Mouse (Mus musculus): ENCODE measurements around the gene Abr. TPM values are rescaled to one million over a fixed set of nuclear protein-coding genes. Genes with fewer than 3 reads are reported as not detected.
A peak's percentile ranks its signal among the peaks of the same experiment; 100 is the strongest.

The Abr gene
- polyA plus RNA-seq, 1 experiment = 30.6 TPM

GRCm38 (mm10) chr11:76477095-76477525 is 145.0 kb downstream of the Abr start:
- Histone ChIP-seq H3K9me3 (replicated peaks; ENCODE audit: control insufficient read depth, insufficient read depth, low read length, poor library complexity, severe bottlenecking) (no peaks in the 10 kb centered on the region), H3K4me1 (ENCODE audit: control insufficient read depth, insufficient read depth, low read length) (peaks cover 7% of the 10 kb centered on the region), H3K4me3 (ENCODE audit: low read depth, low read length) (no peak overlapping the region), H3K27me3 (ENCODE audit: control insufficient read depth, insufficient read depth, low read length, poor library complexity, severe bottlenecking) (no peaks in the 10 kb centered on the region), H3K36me3 (ENCODE audit: control insufficient read depth, insufficient read depth, low read length, poor library complexity, severe bottlenecking) (no peaks in the 10 kb centered on the region), H3K9ac (ENCODE audit: low read depth, poor library complexity, severe bottlenecking) (no peak overlapping the region), H3K27ac (ENCODE audit: insufficient read depth, low read length) (peak overlapping the region; percentile 74)
- TF ChIP-seq EP300 (IDR thresholded peaks at IDR 0.05; ENCODE audit: insufficient read depth, low read depth, low read length) (peak; percentile 73), POLR2A (IDR thresholded peaks at IDR 0.05; ENCODE audit: insufficient read depth, low read length) (no peak)

DNA sequence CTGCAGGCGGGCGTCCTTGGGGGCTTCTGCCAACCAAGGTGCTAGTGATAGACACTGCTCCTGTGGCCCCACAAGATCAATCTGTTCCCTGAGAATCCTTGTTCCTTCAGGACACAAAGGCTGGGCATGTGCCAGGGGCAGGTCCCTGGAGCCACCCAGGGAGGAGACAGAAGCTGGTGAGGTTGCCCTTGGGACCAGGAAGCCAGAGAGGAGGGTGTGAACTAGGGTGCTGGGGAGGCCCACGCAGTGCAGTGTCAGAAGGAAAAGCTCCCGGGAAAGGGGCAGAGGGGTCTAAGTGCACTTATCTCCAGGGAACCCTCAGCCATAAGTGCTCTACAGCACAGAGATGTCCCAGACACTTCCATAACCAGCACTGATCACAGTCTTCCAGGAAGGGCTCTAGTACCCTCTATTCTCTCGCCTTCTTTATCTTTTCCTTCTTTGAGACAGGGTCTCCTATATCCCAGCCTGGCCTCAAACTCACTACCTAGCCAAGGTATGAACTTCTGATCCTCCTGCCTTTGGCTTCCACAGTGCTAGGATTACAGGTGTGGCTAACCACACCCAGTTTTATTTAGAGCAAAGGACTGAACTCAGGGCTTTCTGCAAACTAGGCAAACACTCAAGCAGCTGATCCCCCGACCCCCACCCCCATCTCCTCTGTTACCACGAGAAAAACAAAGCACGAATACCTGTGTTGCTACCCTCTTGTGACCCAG is 145.6 kb downstream of the Abr start:
- Histone ChIP-seq H3K9ac (ENCODE audit: low read depth, poor library complexity, severe bottlenecking) (no peak overlapping the region), H3K36me3 (ENCODE audit: control insufficient read depth, insufficient read depth, low read length, poor library complexity, severe bottlenecking) (no peaks in the 10 kb centered on the region), H3K27ac (ENCODE audit: insufficient read depth, low read length) (peak overlapping the region; percentile 74), H3K9me3 (replicated peaks; ENCODE audit: control insufficient read depth, insufficient read depth, low read length, poor library complexity, severe bottlenecking) (no peaks in the 10 kb centered on the region), H3K27me3 (ENCODE audit: control insufficient read depth, insufficient read depth, low read length, poor library complexity, severe bottlenecking) (no peaks in the 10 kb centered on the region), H3K4me3 (ENCODE audit: low read depth, low read length) (no peak overlapping the region), H3K4me1 (ENCODE audit: control insufficient read depth, insufficient read depth, low read length) (peaks cover 7% of the 10 kb centered on the region)
- TF ChIP-seq EP300 (IDR thresholded peaks at IDR 0.05; ENCODE audit: insufficient read depth, low read depth, low read length) = no peak
- no peak for TF ChIP-seq POLR2A (IDR thresholded peaks at IDR 0.05; ENCODE audit: insufficient read depth, low read length)
- no peak for TF ChIP-seq CTCF (IDR thresholded peaks at IDR 0.05; ENCODE audit: low read depth, low read length)

DNA sequence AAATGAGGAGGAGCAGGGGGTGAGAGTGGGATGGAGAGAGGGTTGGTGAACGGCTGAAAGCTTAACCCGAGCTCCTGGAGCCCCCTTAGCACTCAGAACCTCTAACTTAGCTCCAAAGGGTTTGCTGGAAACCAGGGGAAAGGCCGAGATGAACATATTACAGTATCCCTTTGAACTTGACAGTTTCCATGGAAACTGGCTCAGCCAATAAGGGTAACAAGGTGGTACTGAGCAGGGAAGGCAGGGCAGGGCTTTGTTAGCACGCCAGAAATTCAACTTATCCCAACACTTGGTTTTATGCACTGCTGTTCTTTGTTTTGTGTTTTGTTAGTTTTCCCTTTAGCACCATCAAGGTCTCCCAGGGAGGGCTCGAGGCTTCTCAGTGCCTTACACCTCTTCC is 149.5 kb downstream of the Abr start:
- H3K27me3 ChIP-seq (ENCODE audit: control insufficient read depth, insufficient read depth, low read length, poor library complexity, severe bottlenecking) = no peaks in the 10 kb centered on the region
- TF ChIP-seq CTCF (IDR thresholded peaks at IDR 0.05; ENCODE audit: low read depth, low read length) (no peak), EP300 (IDR thresholded peaks at IDR 0.05; ENCODE audit: insufficient read depth, low read depth, low read length) (no peak), POLR2A (IDR thresholded peaks at IDR 0.05; ENCODE audit: insufficient read depth, low read length) (no peak)
- H3K9me3 ChIP-seq (replicated peaks; ENCODE audit: control insufficient read depth, insufficient read depth, low read length, poor library complexity, severe bottlenecking) = no peaks in the 10 kb centered on the region
- no peak overlapping the region for H3K9ac ChIP-seq (ENCODE audit: low read depth, poor library complexity, severe bottlenecking)
- H3K27ac ChIP-seq (ENCODE audit: insufficient read depth, low read length) = no peak overlapping the region
- peaks cover 9% of the 10 kb centered on the region for H3K4me1 ChIP-seq (ENCODE audit: control insufficient read depth, insufficient read depth, low read length)
- H3K4me3 ChIP-seq (ENCODE audit: low read depth, low read length) = no peak overlapping the region
- H3K36me3 ChIP-seq (ENCODE audit: control insufficient read depth, insufficient read depth, low read length, poor library complexity, severe bottlenecking) = no peaks in the 10 kb centered on the region

DNA sequence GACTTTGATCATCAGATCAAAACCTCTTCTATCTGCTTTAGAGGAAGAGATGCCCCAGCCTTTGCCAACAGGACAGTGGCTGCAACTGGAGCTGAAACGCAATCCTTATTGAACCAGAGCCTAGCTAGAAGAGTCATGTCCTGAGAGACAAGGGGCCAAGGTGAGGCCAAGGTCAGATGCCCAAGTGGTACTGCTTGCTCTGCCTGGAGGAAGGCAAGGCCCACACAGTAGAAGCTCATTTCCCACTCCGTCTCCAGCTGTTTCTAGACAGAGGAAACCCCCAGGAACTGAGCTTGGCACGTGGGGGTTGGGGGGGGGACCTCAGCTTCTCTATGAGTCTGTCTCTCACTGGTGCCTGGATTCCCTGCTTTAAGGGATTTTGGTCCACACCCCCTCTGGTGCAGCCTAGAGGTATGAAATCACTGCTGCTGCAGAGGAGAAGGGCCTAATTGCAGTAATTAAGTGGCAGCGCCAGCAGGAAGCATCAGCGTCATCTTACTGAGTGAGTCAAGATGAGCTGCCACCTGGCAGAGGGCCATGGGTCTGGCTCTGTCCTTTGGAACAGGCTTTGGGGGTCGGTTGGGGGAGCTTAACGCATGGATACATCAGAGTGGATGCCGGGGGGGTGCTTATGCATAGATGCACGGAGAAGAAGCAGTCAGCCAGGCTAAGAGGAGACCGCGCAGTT is 152.7 kb downstream of the Abr start:
- Histone ChIP-seq H3K27ac (ENCODE audit: insufficient read depth, low read length) (peak overlapping the region; percentile 47; the same call in 1 of the 2 replicates), H3K9ac (ENCODE audit: low read depth, poor library complexity, severe bottlenecking) (no peak overlapping the region), H3K27me3 (ENCODE audit: control insufficient read depth, insufficient read depth, low read length, poor library complexity, severe bottlenecking) (no peaks in the 10 kb centered on the region), H3K36me3 (ENCODE audit: control insufficient read depth, insufficient read depth, low read length, poor library complexity, severe bottlenecking) (no peaks in the 10 kb centered on the region), H3K4me3 (ENCODE audit: low read depth, low read length) (no peak overlapping the region), H3K9me3 (replicated peaks; ENCODE audit: control insufficient read depth, insufficient read depth, low read length, poor library complexity, severe bottlenecking) (no peaks in the 10 kb centered on the region), H3K4me1 (ENCODE audit: control insufficient read depth, insufficient read depth, low read length) (peaks cover 4% of the 10 kb centered on the region)
- TF ChIP-seq POLR2A (IDR thresholded peaks at IDR 0.05; ENCODE audit: insufficient read depth, low read length) = no peak
- TF ChIP-seq EP300 (IDR thresholded peaks at IDR 0.05; ENCODE audit: insufficient read depth, low read depth, low read length) = 0 out of 2 replicates have a peak, but pooled peaks have one; percentile 12
- no peak for TF ChIP-seq CTCF (IDR thresholded peaks at IDR 0.05; ENCODE audit: low read depth, low read length)

DNA sequence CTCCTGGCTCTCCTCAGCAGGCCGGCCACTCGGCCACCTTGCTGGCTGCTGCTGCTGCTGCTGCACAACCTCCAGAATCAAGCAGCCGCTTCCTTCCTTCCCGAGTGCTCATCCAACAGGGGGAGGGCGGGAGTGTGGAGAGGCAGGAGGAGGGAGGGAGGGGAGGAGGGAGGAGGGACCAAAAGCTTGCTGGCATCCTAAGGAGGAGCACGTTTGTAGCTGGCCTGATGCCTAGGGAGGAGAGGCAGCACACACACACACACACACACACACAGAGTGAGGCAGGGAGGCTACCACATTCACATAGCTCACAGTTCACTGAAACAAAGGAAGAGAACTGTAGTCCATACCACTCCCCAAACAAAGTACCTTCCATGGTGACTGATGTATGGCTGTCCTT is 153.8 kb downstream of the Abr start:
- Histone ChIP-seq H3K36me3 (ENCODE audit: control insufficient read depth, insufficient read depth, low read length, poor library complexity, severe bottlenecking) (no peaks in the 10 kb centered on the region; the same call in 1 of the 2 replicates), H3K4me1 (ENCODE audit: control insufficient read depth, insufficient read depth, low read length) (peaks cover 4% of the 10 kb centered on the region), H3K27me3 (ENCODE audit: control insufficient read depth, insufficient read depth, low read length, poor library complexity, severe bottlenecking) (no peaks in the 10 kb centered on the region), H3K9me3 (replicated peaks; ENCODE audit: control insufficient read depth, insufficient read depth, low read length, poor library complexity, severe bottlenecking) (no peaks in the 10 kb centered on the region), H3K4me3 (ENCODE audit: low read depth, low read length) (no peak overlapping the region), H3K9ac (ENCODE audit: low read depth, poor library complexity, severe bottlenecking) (no peak overlapping the region), H3K27ac (ENCODE audit: insufficient read depth, low read length) (peak overlapping the region; percentile 47; the same call in 1 of the 2 replicates)
- TF ChIP-seq CTCF (IDR thresholded peaks at IDR 0.05; ENCODE audit: low read depth, low read length) (no peak), POLR2A (IDR thresholded peaks at IDR 0.05; ENCODE audit: insufficient read depth, low read length) (no peak), EP300 (IDR thresholded peaks at IDR 0.05; ENCODE audit: insufficient read depth, low read depth, low read length) (no peak)
